Mouse (Mus musculus): Measurements from ENCODE around the gene Rag1. TPM values are rescaled to one million over a fixed set of nuclear protein-coding genes. Genes with fewer than 3 reads are reported as not detected.

The Rag1 gene
- total and polyA plus RNA-seq, 3 experiments, result not detected

DNA sequence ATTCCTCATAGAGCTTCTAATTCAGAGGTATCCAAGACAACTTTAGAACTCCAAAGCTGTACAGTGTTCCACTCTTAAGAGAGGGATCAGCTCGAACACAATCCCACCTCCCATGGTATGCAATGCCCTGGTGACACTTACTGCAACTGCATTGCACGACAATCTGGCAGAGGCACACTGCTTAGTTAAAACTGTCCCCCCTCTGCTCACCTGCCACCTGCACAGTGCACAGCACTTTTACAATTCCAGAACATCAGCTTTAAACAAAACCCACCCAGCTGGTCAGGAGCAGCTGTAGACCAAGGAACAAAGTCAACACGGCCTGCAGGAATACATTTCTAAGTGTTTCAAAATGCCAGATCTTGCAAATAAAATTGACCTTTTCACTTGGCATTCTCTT is 28.4 kb downstream of the Rag1 start:
- in situ Hi-C loops (cut with MboI; ENCODE audit: low pct_ligation_motif_present, low pct_unique_long_range_greater_than_20kb, low sequenced_read_pairs) (no loop called here), dilution Hi-C loops (cut with MboI; ENCODE audit: extremely low pct_ligation_motif_present, extremely low pct_unique_long_range_greater_than_20kb, low sequenced_read_pairs) (no loop called here)
- DNase-seq (ENCODE audit: extremely low read depth), result no peak
- Histone ChIP-seq H3K9me3 (replicated peaks; ENCODE audit: low read length) (no peaks in the 10 kb centered on the region), H3K4me2 (ENCODE audit: insufficient read depth, low read depth, poor library complexity, severe bottlenecking) (no peak overlapping the region), H3K27ac (ENCODE audit: insufficient read depth, low read depth) (no peak overlapping the region), H3K27me3 (replicated peaks) (peaks cover 33% of the 10 kb centered on the region), H3K4me3 (replicated peaks in 1 of 3; ENCODE audit: low read depth in 2 of 3, low read length in 2 of 3, poor library complexity in 1 of 3) (no peak overlapping the region), H3K36me3 (replicated peaks in 1 of 2; ENCODE audit: control insufficient read depth in 1 of 2, insufficient read depth in 1 of 2, low read length in 1 of 2) (no peaks in the 10 kb centered on the region), H3K9ac (ENCODE audit: insufficient read depth, low read depth) (no peak overlapping the region), H3K4me1 (ENCODE audit: control insufficient read depth in 1 of 2, insufficient read depth in 2 of 2) (peaks cover 0 to 6% of the 10 kb centered on the region in 2 experiments; a peak in 2 of 4 replicates), H3K79me2 (replicated peaks; ENCODE audit: control insufficient read depth, extremely low read depth, insufficient read depth, poor library complexity, severe bottlenecking) (no peaks in the 10 kb centered on the region)
- TF ChIP-seq UBTF (IDR thresholded peaks at IDR 0.05; ENCODE audit: low read depth, low read length) (no peak), MAFK (IDR thresholded peaks at IDR 0.05; ENCODE audit: insufficient replicate concordance, low read length) (no peak), SIN3A (IDR thresholded peaks at IDR 0.05; ENCODE audit: low read length) (no peak), USF2 (conservative IDR thresholded peaks at IDR 0.05; ENCODE audit: low read depth, low read length) (no peak), CHD2 (IDR thresholded peaks at IDR 0.05; ENCODE audit: low read length) (no peak), PAX5 (IDR thresholded peaks at IDR 0.05; ENCODE audit: low read length) (no peak), NRF1 (IDR thresholded peaks at IDR 0.05; ENCODE audit: low read depth, low read length) (no peak), POLR2A (IDR thresholded peaks at IDR 0.05; ENCODE audit: low read depth, low read length) (no peak), POLR2AphosphoS2 (IDR thresholded peaks at IDR 0.05; ENCODE audit: low read depth, low read length) (no peak), ELF1 (IDR thresholded peaks at IDR 0.05; ENCODE audit: low read depth, low read length) (no peak), MXI1 (IDR thresholded peaks at IDR 0.05; ENCODE audit: low read depth, low read length) (no peak), RCOR1 (conservative IDR thresholded peaks at IDR 0.05; ENCODE audit: low read depth, low read length) (no peak), JUND (conservative IDR thresholded peaks at IDR 0.05; ENCODE audit: low read depth, low read length) (no peak), NELFE (IDR thresholded peaks at IDR 0.05; ENCODE audit: low read depth, low read length) (no peak), BHLHE40 (IDR thresholded peaks at IDR 0.05; ENCODE audit: low read depth, low read length) (no peak), CTCF (conservative IDR thresholded peaks at IDR 0.05 in 1 of 2, IDR thresholded peaks at IDR 0.05 in 1 of 2; ENCODE audit: low read depth in 2 of 2, low read length in 2 of 2) (no peak), ZNF384 (IDR thresholded peaks at IDR 0.05; ENCODE audit: low read depth, low read length) (no peak)

DNA sequence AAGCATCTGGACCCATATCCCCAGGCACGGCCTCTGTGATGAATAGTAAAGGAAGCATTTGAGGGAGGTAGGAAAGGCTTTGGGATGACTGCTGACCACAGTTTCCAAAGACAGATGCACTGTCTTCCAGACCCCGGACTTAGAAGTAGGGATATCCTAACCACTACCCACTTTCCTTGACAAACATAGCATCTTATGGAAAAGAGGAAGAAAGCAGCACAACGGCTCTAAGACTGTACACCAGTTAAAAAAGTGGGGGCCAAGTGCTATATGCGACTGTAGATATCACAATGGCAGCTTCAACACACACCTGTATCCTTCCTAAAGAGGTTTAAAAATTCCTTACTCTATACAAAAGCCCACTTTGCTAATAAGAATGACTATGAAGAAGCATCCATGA is 30.9 kb downstream of the Rag1 start:
- dilution Hi-C loops (cut with MboI; ENCODE audit: extremely low pct_ligation_motif_present, extremely low pct_unique_long_range_greater_than_20kb, low sequenced_read_pairs) (no loop called here), in situ Hi-C loops (cut with MboI; ENCODE audit: low pct_ligation_motif_present, low pct_unique_long_range_greater_than_20kb, low sequenced_read_pairs) (no loop called here)
- H3K27me3 ChIP-seq (replicated peaks), result peaks cover 44% of the 10 kb centered on the region
- H3K27ac ChIP-seq (ENCODE audit: insufficient read depth, low read depth), result no peak overlapping the region
- H3K9ac ChIP-seq (ENCODE audit: insufficient read depth, low read depth), result no peak overlapping the region
- no peaks in the 10 kb centered on the region for H3K36me3 ChIP-seq (replicated peaks in 1 of 2; ENCODE audit: control insufficient read depth in 1 of 2, insufficient read depth in 1 of 2, low read length in 1 of 2)
- no peaks in the 10 kb centered on the region for H3K9me3 ChIP-seq (replicated peaks; ENCODE audit: low read length)
- no peak overlapping the region for H3K4me2 ChIP-seq (ENCODE audit: insufficient read depth, low read depth, poor library complexity, severe bottlenecking)
- TF ChIP-seq POLR2A (IDR thresholded peaks at IDR 0.05; ENCODE audit: low read depth, low read length) (no peak), NRF1 (IDR thresholded peaks at IDR 0.05; ENCODE audit: low read depth, low read length) (no peak), EP300 (IDR thresholded peaks at IDR 0.05; ENCODE audit: low read length) (no peak), MAX (IDR thresholded peaks at IDR 0.05; ENCODE audit: low read length) (no peak), PAX5 (IDR thresholded peaks at IDR 0.05; ENCODE audit: low read length) (no peak), USF2 (conservative IDR thresholded peaks at IDR 0.05; ENCODE audit: low read depth, low read length) (no peak), RAD21 (IDR thresholded peaks at IDR 0.05; ENCODE audit: low read depth, low read length) (no peak), ELF1 (IDR thresholded peaks at IDR 0.05; ENCODE audit: low read depth, low read length) (no peak)
- no peaks in the 10 kb centered on the region for H3K79me2 ChIP-seq (replicated peaks; ENCODE audit: control insufficient read depth, extremely low read depth, insufficient read depth, poor library complexity, severe bottlenecking)
- DNase-seq (ENCODE audit: extremely low read depth), result no peak
- H3K4me3 ChIP-seq (replicated peaks in 1 of 3; ENCODE audit: low read depth in 2 of 3, low read length in 2 of 3, poor library complexity in 1 of 3), result no peak overlapping the region
- peaks cover 2 to 13% of the 10 kb centered on the region in 2 experiments; a peak in 3 of 4 replicates for H3K4me1 ChIP-seq (ENCODE audit: control insufficient read depth in 1 of 2, insufficient read depth in 2 of 2)
